Mouse (Mus musculus): ENCODE measurements around the gene Bpi.
A peak's percentile ranks its signal among the peaks of the same experiment; 100 is the strongest.

Gene Bpi

DNA sequence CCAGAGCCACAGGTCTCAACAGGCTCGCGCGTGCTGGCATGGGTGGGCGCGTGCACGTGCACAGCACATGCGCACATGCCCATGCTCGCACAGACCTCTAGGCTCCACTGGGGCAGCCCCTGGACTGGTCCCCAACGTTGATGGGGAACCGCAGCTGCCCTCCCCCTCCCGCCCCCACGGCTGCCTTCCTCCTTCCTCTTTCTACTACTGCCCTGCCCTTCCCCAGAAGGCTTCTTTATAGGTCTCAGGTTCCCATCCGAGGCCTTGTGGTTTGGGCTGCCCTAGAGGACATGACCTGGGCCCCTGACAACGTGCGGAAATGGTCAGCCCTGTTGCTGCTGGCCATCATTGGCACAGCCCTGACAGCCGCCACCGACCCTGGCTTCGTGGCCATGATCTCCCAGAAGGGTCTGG lies at the start of gene Bpi:
TSS of gene Bpi (plus strand) at position 90 of the 414 bp plus-strand sequence.
- no peak for DNase-seq

DNA sequence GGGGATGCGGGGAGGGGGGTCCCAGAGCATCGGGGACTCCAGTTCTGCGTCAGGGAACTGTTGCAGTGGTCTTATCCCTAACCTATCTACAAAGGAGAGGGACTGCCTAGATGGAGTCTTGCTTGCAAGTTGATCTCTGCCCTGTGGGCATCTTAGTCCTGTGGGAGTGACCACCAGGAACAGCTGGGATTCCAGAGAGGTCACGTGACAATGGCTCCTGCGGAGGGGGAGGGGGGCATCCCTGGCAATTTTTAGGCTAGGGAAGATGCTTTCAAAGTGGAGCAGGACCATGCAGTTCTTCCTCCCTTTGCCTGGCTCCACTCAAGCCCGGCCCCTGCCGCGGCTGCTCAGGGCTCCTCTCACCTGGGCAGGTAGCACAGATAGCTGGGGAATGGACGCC lies 48.1 kb upstream of the Bpi start:
- no peak for DNase-seq

DNA sequence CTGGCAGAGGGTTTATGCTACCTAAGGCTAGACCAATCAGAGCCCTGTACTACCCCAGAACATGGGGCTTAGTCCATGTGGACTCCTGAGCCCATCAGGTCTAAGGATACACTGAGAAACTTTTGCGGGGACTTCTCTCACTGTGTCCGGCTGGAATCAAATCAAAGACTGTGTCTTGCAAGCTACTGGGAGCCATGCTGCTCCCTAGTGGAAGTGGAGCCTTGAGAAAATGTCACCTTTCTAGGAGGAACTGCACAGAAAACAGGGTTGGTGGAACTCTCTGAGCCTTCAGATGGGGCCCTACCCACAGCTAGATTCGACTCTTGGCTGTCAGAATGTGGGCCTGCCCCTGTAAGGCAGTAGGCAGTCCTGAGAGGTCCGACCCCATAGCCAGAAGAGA lies 47.4 kb upstream of the Bpi start:
- DNase-seq = peak; percentile 55 to 79

DNA sequence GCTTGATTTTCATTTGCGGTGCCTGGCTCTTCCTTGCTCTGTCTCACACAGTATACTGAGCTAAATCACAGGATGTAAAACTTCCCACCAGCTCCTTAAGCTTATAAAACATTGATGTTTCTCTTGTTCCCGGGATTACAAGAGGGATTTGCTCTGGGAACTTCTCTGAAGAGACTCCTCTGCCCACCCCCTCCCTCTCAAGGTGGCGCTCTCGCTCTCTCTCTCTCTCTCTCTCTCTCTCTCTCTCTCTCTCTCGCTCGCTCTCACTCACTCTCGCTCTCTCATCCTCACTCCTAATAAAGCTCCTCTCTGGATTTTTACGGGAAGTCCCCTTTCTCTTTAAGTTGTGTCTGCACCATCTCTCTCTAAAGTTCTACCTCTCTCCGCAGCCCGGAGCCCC lies 46.9 kb upstream of the Bpi start:
- DNase-seq = no peak

DNA sequence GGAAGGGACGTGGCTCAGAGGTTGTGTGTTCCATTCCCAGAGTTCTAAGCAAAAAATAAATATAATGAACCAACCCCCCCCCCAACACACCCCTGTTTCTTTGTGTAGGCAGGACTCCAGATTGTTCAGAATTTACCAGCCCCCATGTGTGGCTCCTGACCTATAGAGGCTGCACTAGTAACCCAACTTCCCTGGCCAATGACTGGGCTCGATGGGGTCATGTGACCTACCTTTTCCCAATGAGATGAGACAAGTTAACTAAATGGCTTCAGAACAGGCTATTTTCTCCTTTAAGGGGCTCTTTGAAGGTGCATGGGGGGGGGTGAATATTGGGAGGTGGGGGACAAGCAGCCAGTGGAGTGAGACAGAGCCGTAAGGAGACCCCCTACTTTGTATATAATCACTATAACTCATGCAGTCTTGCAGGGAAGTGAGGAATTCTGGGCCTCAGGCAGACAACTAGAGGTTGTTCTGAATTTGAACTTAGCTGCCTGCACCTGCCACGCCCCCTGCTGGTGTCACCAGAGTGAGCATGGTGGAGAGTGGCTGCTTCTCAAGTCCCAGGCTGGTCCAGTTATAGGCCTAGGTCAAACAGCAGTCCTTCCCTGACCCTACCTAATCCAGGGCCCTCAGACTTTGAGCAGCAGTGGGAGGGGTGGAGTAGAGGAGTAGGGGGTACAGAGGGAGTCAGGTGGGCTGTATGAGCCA lies 46.0 kb upstream of the Bpi start:
- peak in 1 of 2 experiments; percentile 54 for DNase-seq

DNA sequence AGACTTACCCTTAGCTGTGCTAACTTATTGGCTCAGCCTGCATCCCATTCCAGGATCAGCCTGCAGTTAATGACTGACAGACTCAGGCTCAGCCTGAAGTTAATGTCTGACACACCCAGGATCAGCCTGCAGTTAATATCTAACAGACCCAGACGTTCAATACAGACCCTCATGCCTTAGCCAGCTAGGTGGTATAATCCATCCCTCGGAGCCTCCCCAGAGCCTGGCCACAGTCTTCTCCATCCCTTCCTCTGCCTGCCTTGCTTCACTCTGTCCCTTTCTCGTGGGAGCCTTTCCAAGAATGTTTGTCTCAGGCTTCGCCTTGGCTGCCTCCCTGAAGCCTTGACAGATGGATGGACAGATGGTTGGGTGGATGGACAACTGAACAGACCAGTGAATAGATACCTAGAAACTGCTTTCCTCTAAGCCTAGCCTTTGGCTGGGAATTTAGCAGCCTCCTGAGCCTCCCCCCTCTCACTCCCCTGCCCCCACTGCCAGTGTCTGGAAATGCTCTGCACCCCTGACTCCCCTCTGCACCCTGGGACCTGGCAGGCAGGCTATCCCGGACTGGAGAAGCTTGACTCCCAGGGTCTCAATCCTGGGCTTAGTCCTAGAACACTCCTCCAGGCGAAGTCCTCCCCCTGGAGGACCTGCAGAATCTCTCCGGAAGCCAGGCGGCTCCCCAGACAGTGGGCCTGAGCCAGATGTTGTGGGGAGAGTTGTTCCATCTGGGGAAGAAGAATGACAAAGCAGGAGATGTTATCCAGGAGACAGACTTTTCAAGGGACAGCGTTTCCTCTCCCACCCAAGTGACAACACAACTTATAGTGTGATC lies 42.4 kb upstream of the Bpi start:
- peak; percentile 82 to 89 for DNase-seq

DNA sequence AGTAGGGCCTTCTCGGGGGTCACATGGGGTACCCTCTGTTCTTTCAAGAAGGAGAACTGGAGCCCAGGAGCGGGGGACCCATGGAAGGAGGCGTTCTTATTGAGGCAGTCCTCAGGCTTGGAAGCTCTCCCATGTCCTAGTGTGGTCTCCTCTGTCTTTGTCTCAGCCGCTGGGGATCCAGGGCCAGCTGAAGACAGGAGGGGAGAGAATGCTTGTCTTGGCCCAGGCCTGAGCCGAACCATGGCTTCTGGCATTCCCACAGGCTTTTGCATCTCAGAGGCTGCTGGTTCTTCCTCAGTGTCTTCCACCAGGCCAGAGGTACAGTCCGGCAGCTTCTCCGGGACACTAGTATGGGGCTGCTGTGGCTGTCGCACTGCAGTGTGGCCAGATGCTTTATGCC lies 41.4 kb upstream of the Bpi start:
- DNase-seq = peak in 1 of 2 experiments; percentile 42

DNA sequence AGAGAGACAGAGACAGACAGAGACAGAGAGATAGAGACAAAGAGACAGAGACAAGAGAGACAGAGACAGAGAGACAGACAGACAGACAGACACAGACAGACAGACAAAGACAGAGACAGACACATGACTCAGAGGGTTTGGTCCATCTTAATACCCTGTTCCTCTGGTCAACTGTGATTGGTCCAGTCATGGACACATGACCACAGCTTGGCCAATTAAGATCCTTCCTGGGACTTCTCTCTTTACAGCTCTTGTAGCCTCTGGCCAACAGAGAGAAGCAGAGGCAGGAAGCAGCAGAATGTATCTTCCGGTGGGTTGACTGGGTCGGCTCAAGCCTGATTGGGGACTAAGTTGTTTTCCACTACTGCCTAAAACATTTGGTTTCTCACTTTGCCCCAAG lies 38.3 kb upstream of the Bpi start:
- no peak for DNase-seq

DNA sequence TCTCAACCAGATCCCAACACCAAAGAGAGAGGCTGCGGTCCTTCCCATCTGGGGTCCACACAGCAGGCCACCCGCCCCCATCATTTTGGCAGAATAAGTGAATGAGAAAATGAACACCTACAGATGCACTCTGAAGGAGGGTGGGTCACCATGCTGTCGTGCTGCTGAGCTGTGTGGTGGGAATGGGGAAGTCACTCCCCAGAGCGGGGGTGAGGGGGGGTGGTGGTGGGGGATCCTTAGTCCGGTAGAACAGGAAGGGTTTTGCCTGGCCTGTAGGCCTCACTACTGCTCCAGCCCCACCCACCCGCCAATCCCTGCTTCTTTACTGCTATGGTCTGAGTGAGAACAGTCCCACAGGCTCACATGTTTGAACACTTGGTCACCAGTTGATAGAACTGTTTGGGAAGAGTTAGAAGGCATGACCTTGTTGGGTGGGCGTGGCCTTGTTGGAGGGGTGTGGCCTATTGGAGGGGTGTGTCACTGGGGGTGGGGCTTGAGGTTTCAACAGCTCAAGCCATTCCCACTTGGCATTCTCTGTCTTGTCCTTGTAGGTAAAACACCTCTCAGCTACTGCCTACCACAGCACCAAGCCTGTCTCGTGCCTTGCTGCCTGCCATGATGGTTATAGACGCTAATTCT lies 36.3 kb upstream of the Bpi start:
- no peak for DNase-seq

DNA sequence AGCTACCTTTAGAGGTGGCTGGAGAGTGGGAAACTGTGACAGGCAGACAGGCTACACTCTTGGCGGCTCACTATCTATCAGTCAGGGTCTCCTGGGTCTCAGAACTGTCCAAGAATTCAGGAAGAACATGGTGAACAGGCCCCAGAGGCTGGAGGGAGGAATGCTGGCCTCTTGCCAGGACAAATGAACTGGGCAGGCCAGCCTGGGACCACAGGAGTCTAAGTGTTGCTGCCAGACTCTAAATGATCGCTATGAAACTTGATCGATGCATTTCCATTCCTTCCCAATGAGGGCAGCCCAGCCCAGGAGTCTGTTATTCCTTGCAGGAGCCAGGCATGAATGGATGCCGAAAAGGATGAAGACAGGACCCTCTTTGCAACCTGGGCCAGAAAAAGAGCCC lies 35.2 kb upstream of the Bpi start:
- no peak for DNase-seq

DNA sequence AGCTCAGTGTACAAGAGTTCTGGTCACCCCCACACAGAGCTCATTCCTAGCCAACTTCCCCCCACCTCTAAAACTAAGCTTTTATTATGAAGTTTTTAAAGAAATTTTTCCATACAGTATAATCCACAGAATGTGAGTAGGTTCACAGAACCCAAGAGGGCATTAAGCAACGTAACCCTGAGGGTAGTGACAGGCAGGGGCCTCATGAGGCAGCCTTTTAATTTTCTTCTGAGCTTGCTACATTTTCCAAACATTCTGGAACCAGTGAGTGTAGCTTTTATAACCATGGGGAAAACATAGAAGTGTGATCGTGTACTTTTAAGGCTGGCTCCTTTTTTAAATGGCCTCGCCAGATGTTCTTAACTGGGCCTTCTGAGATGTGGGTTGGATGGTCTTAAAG lies 34.4 kb upstream of the Bpi start:
- no peak for DNase-seq

DNA sequence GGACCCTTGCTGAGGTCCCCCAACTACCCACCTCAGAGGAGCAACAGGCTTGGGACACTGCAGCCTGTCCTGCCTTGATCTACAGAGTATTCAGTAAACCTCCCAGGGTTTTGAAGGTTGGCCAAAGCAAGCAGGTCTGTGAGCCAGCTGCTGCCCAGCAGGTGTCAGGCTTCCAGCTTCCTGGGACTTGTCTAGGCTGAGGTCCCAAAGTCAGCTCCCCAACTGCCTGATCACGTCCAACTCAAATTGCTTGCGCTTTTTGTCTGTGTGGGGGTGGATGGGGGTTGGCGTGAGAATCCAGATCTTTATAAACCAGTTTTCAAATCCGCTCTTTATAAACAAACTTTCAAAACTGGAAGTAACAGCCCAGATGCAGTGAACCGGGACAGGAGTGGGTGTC lies 32.6 kb upstream of the Bpi start:
- DNase-seq = no peak

DNA sequence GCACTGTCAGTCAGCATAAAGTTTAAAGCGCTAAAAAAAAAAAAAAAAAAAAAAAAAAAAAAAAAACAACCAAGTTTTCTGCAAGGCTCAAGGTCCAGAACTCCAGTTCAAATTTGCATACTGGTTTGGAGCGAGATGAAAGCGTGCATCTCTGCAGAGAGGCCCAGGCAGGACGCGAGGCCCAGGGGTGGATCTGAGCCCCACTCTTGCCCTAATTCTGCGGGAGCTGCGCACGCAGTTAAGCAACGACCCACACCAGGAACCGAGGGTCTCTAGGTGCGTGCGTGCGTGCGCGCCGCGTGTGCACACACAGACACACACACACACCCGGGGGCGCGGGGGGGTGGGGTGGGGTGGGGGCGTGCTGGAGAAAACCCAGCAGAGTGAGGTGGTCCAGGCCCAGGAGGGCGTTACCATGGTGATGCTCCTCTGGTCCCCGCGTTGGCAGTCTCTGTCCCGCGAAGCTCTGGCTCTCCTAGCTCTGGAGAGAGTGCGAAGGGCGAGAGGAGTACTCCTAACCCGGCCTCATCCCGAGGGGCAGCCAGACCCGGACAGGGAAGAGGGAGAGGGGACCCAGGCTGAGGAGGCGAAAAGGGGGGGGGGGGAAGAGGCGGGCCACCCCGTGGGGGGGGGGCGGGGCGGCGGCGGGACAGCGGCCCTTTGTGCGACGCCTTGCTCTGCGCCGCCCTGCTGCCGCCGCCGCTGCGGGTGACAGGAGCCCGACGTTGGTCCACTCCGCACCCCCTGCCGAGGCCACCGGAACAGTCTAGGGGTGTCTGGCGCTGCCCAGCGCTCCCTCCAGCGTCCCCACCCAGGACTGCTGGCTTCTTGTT lies 29.0 kb upstream of the Bpi start, which contains the start of gene D630003M21Rik:
TSS of gene D630003M21Rik (minus strand) at position 553 of the 833 bp plus-strand sequence.
- peak in 1 of 2 experiments; percentile 54 for DNase-seq

DNA sequence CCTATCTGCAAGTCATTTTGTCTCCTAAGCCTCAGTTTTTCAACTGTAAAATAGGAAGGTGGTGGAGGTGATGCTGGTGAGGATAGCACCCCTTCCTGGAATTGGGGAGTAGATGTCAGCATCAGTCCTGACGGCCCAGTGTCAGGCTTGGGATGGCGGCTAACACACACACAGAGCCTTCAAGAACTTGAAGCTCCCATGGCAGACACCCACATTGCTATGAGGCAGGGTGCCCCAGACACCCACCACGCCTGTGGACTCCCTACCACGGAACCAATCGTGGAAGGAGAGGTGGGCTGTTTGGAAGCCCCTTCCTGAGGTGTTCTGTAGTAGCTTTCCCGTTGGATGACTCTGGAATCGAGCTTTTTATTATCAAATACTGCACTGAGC lies 28.4 kb upstream of the Bpi start:
- no peak for DNase-seq

DNA sequence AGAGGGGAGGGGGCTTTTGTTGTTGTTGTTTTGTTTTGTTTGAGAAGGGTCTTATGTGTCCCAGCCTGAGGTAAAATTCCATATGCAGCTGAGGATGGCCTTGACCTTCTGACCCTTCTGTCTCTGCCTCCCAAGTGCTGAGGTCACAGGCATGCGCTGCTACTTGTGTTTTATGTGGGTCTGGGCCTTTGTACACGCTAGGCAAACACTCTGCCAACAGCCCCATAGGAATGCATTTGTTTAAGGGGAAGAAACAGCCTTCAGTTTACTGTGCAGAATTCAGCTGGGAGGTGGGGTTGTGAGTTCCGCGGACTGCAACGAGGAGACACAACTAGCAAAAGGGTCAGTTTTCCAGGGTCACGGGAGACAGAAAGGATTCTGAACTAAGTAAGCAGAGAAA lies 27.3 kb upstream of the Bpi start:
- no peak for DNase-seq

DNA sequence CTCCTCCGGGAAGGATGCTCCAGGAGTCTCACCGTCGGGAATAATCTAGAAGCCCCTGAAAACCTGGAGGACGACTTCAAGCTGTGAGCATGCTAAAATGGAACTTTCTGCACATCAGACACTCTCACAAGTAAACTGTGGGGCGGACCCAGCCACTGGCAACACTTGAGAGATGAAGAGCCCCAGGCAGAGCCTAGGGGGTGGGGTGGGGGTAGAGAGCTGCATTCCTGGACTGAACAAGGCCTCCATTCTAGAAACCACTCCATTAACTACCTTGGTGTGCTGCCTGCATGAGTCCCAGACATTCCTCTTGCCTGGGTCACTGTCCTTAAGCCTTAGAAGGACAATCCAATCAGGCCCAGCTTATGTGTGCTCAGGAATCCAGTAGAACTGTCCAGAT lies 26.8 kb upstream of the Bpi start:
- no peak for DNase-seq

DNA sequence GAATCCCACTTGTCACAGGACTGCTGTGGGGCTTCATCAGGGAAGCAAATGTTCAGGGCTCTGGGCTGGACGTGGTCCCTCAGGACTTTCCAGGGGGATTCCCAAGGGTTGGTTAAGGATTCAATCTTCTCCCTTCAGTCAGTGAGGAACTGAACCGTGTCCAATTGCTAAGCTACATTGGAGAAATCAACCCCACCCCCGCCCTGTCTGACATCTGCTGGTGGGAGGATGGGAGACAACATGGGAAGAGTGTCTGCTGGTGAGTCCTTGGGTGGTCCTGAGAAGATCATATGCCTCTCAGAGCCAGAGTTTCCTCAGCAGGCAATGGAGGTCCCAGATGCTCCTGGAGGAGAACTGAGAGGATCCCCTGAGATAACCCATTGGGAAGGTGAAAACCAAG lies 25.5 kb upstream of the Bpi start:
- DNase-seq = no peak

DNA sequence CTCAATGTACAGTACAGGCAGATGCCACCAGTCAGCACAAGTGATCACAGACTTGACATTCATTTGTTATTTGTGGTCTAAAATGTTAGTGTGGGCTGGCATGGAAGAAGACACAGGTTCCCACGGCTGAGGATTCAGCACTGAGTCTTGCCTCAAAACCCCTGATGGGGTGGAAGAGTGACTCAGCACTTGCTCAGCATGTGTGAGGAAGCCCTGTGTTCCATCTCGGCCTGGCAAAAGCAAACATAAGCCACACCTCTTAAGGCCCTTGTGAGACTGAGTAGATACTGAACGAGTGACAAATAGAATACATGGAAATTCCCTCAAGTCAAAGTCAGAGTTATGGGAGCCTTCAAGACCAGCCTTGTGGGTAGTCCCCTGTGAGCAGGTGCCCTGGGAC lies 24.8 kb upstream of the Bpi start:
- no peak for DNase-seq

DNA sequence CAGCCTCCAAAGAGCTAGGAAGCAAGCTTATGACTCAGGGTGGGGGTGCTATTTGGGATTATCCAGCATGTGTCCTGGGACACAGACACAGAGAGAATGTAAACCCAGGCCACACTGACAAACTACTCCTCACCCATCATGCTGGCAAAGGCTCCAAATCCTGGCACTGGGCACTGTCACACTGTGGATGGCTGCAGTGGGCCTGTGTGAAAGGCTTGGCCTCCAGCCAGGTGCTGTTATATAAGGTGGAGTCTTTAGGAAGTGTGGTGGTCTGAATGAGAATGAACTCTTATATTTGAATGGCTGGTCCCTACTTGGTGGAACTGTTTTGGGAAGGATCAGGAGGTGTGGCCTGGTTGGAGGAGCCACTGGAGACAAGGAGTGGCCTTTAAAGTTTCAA lies 21.2 kb upstream of the Bpi start:
- peak in 1 of 2 experiments; percentile 47 for DNase-seq

DNA sequence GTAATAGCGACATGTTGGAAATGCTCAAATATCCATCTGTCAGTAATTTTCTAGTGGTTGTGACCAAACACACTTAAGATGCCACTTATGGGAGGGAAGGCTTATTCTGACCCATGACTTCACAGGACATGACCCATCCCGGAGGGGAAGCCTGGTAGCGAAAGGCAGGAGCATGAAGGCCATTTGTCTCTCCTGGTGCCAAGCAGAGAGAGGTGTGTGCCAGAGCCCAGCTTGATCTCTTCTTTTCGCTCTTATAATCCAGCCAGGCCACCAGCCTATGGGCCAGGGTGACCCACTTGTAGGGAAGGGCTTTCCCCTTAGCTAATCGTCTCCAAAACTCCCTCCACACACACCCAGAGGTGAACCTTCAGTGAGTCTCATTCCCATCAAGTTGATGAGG lies 19.8 kb upstream of the Bpi start:
- DNase-seq = peak; percentile 60 to 70

DNA sequence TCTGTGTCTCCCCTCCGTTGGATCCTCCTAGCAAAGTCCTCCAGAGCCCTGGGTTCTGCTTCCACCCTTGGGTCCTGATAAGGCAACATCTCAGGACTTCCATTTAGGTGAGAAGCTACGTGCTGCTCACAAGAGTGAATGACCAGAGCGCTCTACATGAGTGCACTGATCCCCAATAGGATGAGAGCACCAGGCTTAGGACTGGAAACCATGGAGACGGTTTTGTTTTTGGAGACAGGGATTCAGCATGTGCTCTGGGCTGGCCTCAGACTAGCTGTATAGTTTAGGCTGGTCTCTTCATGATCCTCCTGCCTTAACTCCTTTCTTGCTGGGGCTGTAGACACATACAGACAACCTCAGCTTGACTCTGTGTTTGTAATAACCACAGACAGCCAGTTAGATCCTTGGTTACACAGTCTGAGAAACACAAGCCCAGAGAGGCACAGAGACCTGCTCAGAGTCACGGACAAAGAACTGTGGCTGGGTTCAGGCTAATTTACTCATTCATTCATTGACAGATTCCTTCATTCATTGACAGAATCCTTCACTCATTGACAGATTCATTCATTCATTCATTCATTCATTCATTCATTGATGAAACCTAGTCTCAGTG lies 16.7 kb upstream of the Bpi start:
- no peak for DNase-seq

DNA sequence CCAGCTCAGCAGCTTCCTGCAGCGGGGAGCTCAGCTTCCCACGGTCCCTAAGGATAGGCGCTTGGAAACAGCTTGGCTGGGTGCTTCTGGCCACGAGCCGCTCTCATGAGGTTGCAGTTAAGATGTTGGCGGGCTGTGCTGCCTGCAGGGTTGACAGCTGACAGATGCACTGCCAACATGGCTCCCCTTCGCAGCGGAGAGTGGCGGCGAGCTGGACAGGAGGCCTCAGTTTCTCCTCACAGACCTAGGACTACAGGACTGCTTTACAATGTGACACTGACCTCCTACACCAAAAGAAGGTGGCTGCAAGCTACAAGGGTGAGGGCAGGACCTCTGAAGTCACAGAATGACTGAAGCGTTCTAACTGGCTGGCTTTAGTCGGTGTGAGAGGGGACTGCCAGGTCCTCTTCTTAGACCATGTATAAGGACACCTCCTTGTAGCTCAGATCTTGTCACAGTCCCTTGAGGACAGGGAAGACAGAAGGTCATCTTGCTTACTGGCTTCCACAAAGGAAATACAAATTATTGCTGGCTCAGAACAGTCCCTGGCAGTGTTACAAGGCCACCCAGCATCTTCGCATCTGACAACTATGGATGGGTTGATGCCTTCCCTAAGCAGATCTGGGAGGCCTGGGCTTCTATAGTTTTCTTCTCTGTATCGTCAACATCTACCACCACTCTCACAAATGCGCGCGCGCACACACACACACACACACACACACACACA lies 15.6 kb upstream of the Bpi start:
- peak; percentile 72 to 80 for DNase-seq
